Mouse (Mus musculus): ENCODE results near the gene Hoxd12. TPM values are rescaled to one million over a fixed set of nuclear protein-coding genes. Genes with fewer than 3 reads are reported as not detected.

Gene Hoxd12
- total and polyA plus RNA-seq, 3 experiments = not detected

DNA sequence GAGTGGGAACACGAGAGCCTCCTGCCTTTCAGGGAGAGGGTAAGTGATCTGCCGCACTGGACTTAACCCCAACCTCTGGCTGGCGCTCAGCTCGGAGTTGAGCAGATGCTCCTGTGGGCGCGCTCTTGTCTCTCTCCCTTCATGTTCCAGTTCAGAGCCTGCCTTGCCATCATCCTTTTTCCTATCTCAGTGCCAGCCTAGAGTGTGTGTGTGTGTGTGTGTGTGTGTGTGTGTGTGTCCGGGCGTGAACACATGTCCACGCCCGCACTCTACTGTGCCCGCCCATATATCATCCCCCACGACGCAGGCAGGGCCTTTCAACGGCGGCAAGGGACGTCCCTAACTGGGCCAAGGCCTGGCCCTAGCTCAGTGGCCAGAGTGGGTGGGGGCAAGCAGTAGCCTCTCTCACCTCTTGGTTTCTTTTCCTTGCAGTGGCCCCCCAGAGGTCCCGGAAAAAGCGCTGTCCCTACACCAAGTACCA lies 8.7 kb downstream of the Hoxd12 start:
- H3K36me3 ChIP-seq (ENCODE audit: control insufficient read depth in 1 of 2, insufficient read depth in 2 of 2, low read length in 2 of 2) = no peaks in the 10 kb centered on the region
- no peak overlapping the region for H3K4me3 ChIP-seq (ENCODE audit: control insufficient read depth in 1 of 2, insufficient read depth in 1 of 2, low read depth in 2 of 2, low read length in 2 of 2)
- TF ChIP-seq ZMIZ1 (IDR thresholded peaks at IDR 0.05; ENCODE audit: low read depth, low read length) (no peak), JUND (IDR thresholded peaks at IDR 0.05; ENCODE audit: low read depth, low read length) (no peak), CTCF (IDR thresholded peaks at IDR 0.05 in 2 of 3, conservative IDR thresholded peaks at IDR 0.05 in 1 of 3; ENCODE audit: control insufficient read depth in 1 of 3, insufficient read depth in 1 of 3, low read depth in 2 of 3, low read length in 3 of 3, poor library complexity in 1 of 3, severe bottlenecking in 1 of 3) (no peak), EP300 (IDR thresholded peaks at IDR 0.05; ENCODE audit: low read depth in 1 of 2, low read length in 2 of 2) (no peak), POLR2A (IDR thresholded peaks at IDR 0.05; ENCODE audit: control insufficient read depth in 1 of 2, insufficient read depth in 1 of 2, low read depth in 1 of 2, low read length in 2 of 2, poor library complexity in 1 of 2) (no peak), POLR2AphosphoS5 (IDR thresholded peaks at IDR 0.05; ENCODE audit: borderline replicate concordance, low read depth, low read length) (no peak), CHD2 (IDR thresholded peaks at IDR 0.05; ENCODE audit: low read length) (no peak), CHD1 (IDR thresholded peaks at IDR 0.05; ENCODE audit: low read depth, low read length) (no peak), MEF2A (IDR thresholded peaks at IDR 0.05; ENCODE audit: extremely low read depth, insufficient replicate concordance, low read depth, low read length, poor library complexity, severe bottlenecking) (no peak), MAFK (IDR thresholded peaks at IDR 0.05; ENCODE audit: borderline replicate concordance, low read depth, low read length) (no peak), TAL1 (IDR thresholded peaks at IDR 0.05; ENCODE audit: low read length) (no peak), ZC3H11A (IDR thresholded peaks at IDR 0.05; ENCODE audit: low read depth, low read length) (no peak), ELF1 (IDR thresholded peaks at IDR 0.05; ENCODE audit: low read depth, low read length) (no peak)
- no peak for DNase-seq (ENCODE audit: low read depth, low spot score)
- no peaks in the 10 kb centered on the region for H3K4me1 ChIP-seq (ENCODE audit: control insufficient read depth in 1 of 2, insufficient read depth in 2 of 2, low read length in 2 of 2)
- no peaks in the 10 kb centered on the region for H3K79me2 ChIP-seq (ENCODE audit: control insufficient read depth, insufficient read depth, low read length, poor library complexity)
- no peak overlapping the region for H3K9ac ChIP-seq (ENCODE audit: control insufficient read depth, low read depth, low read length, poor library complexity, severe bottlenecking)
- no peak overlapping the region for H3K27ac ChIP-seq (ENCODE audit: control insufficient read depth, low read depth, low read length)
- no peaks in the 10 kb centered on the region for H3K9me3 ChIP-seq (replicated peaks; ENCODE audit: insufficient read depth, low read length)
- H3K27me3 ChIP-seq (ENCODE audit: control insufficient read depth in 1 of 2, insufficient read depth in 2 of 2, low read length in 2 of 2) = peaks cover 0 to 2% of the 10 kb centered on the region in 2 experiments

DNA sequence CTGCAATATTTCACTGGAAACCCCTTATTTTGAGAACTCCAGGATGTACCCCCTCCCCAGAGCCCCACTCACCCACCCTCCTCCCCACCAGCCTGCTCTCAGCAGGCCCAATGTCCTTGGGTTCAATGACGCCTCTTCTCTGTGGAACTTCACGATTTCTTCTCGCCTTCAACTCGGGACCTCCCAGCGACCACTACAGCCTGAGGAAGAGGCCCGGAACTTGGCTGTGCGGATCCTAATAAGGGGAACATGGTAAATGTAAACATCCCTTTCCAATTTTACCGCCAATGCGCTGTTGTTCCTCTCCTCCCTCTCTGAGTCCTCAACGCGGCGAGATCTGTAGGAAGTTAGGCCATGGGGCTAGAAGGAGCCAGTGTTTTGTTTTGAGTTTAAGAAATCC lies 9.3 kb downstream of the Hoxd12 start:
- H3K79me2 ChIP-seq (ENCODE audit: control insufficient read depth, insufficient read depth, low read length, poor library complexity) = no peaks in the 10 kb centered on the region
- no peak overlapping the region for H3K9ac ChIP-seq (ENCODE audit: control insufficient read depth, low read depth, low read length, poor library complexity, severe bottlenecking)
- H3K27me3 ChIP-seq (ENCODE audit: control insufficient read depth in 1 of 2, insufficient read depth in 2 of 2, low read length in 2 of 2) = peaks cover 0 to 2% of the 10 kb centered on the region in 2 experiments; a peak in 3 of 4 replicates
- H3K4me3 ChIP-seq (ENCODE audit: control insufficient read depth in 1 of 2, insufficient read depth in 1 of 2, low read depth in 2 of 2, low read length in 2 of 2) = no peak overlapping the region
- TF ChIP-seq USF1 (IDR thresholded peaks at IDR 0.05; ENCODE audit: low read depth, low read length) = no peak
- no peak for TF ChIP-seq EP300 (IDR thresholded peaks at IDR 0.05; ENCODE audit: low read depth in 1 of 2, low read length in 2 of 2)
- TF ChIP-seq ZNF384 (IDR thresholded peaks at IDR 0.05; ENCODE audit: low read depth, low read length) = no peak
- TF ChIP-seq MAX (IDR thresholded peaks at IDR 0.05; ENCODE audit: low read length) = no peak
- TF ChIP-seq NRF1 (IDR thresholded peaks at IDR 0.05; ENCODE audit: insufficient read depth, low read depth, low read length, poor library complexity, severe bottlenecking) = no peak
- no peak for TF ChIP-seq RAD21 (IDR thresholded peaks at IDR 0.05; ENCODE audit: low read depth, low read length)
- TF ChIP-seq MAFK (IDR thresholded peaks at IDR 0.05; ENCODE audit: borderline replicate concordance, low read depth, low read length) = no peak
- no peak for DNase-seq (ENCODE audit: low read depth, low spot score)
- no peaks in the 10 kb centered on the region for H3K36me3 ChIP-seq (ENCODE audit: control insufficient read depth in 1 of 2, insufficient read depth in 2 of 2, low read length in 2 of 2)
- H3K9me3 ChIP-seq (replicated peaks; ENCODE audit: insufficient read depth, low read length) = no peaks in the 10 kb centered on the region
- H3K27ac ChIP-seq (ENCODE audit: control insufficient read depth, low read depth, low read length) = no peak overlapping the region
- H3K4me1 ChIP-seq (ENCODE audit: control insufficient read depth in 1 of 2, insufficient read depth in 2 of 2, low read length in 2 of 2) = no peaks in the 10 kb centered on the region
